Mouse (Mus musculus) lung, postnatal 0 days (tissue): ENCODE data around the gene Wdr63. TPM values are rescaled to one million over a fixed set of nuclear protein-coding genes. Genes with fewer than 3 reads are reported as not detected.

Experiments used
- ATAC-seq: fragments of 200-750 bp; cut with Nextera tagmentation; 2 replicates; pipeline ENCODE4 v1.8.0; 2017; ENCODE audit warnings: moderate library complexity
- DNase-seq: peaks from one replicate; pipeline ENCODE4 v3.0.0-alpha.2; 2016; ENCODE audit warnings: low spot score
- H3K27ac ChIP-seq: fragments of 300-500 bp; sonication (generic); 2 replicates; pipeline ENCODE4 v1.5.1; 2014; ENCODE audit warnings: antibody characterized with exemption, mild to moderate bottlenecking, low read length, mixed read lengths
- H3K27me3 ChIP-seq: fragments of 300-500 bp; sonication (generic); replicated peaks from 2 replicates; pipeline ENCODE4 v1.6.1; 2014; ENCODE audit warnings: low read length, mixed read lengths; ENCODE audit not compliant: insufficient read depth
- H3K36me3 ChIP-seq: fragments of 300-500 bp; sonication (generic); 2 replicates; pipeline ENCODE4 v1.6.1; 2014; ENCODE audit warnings: low read length, mixed read lengths; ENCODE audit not compliant: insufficient read depth
- H3K4me1 ChIP-seq: fragments of 300-500 bp; sonication (generic); 2 replicates; pipeline ENCODE4 v1.6.1; 2014; ENCODE audit warnings: antibody characterized with exemption, low read depth, low read length, mixed read lengths; ENCODE audit not compliant: insufficient read depth
- H3K4me2 ChIP-seq: fragments of 300-500 bp; sonication (generic); replicated peaks from 2 replicates; pipeline ENCODE4 v1.6.1; 2014; ENCODE audit warnings: low read depth, mild to moderate bottlenecking, low read length, moderate library complexity, mixed read lengths
- H3K4me3 ChIP-seq: fragments of 300-500 bp; sonication (generic); 2 replicates; pipeline ENCODE4 v1.5.1; 2014; ENCODE audit warnings: low read depth, low read length
- H3K9ac ChIP-seq: fragments of 300-500 bp; sonication (generic); replicated peaks from 2 replicates; pipeline ENCODE4 v1.6.1; 2014; ENCODE audit warnings: low read depth, mild to moderate bottlenecking
- H3K9me3 ChIP-seq: fragments of 300-500 bp; sonication (generic); 2 replicates; pipeline ENCODE4 v1.6.1; 2016; ENCODE audit warnings: low read length, mixed read lengths
- CTCF ChIP-seq: IDR thresholded peaks from 2 replicates; pipeline ENCODE4 v1.5.1; 2016; ENCODE audit warnings: antibody characterized with exemption, mild to moderate bottlenecking
- EP300 ChIP-seq: IDR thresholded peaks from 2 replicates; pipeline ENCODE4 v1.6.1; 2016; ENCODE audit warnings: antibody characterized with exemption, mild to moderate bottlenecking, control low read depth
- WGBS: fragments of 180-500 bp; shearing (Covaris S2); extraction: QIAGEN DNeasy Blood & Tissue Kit; methylation state at CpG from one replicate; pipeline ENCODE4 v1.1.7; 2014; 5-methylcytosine and 5-hydroxymethylcytosine counted together
- polyA plus RNA-seq: library from polyadenylated mRNA; unstranded; fragments of >200 nt; fragmentation: Nextera tagmentation; extraction: Ambion mirVana; gene quantifications from 2 replicates; pipeline ENCODE4 v1.2.1, GENCODE M21; 2015

Gene Wdr63
- polyA plus RNA-seq, 1 experiment from 2014 or later = 2.9 TPM

DNA sequence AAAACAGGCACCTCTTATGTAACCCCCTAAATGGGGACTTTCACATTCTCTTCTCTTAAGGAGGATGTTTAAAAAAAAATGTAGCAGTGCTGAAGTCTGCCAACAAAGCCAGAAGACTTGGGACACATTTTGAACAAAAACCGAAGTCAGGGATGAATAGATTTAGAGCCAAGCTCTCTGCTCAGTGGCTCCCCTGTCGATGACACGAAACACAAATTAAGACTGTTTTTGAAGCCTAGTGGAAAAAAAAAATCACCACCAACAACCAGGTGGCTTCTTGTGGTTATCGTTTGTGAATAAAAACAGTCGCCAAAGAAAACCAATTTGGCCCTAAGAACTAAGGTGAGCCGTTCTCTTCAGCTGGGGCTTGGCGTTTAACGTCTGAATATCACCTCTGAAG, 44.4 kb upstream of the Wdr63 start:
- WGBS = 87% methylated on average over 8 of the region's 8 CpGs
- H3K4me2 ChIP-seq = no peak overlapping the region

GRCm38 (mm10) chr3:146151755-146152154, 43.8 kb upstream of the Wdr63 start:
- 84% methylated on average over 8 of the region's 8 CpGs for WGBS
- no peak overlapping the region for H3K4me3 ChIP-seq
- no peak for DNase-seq
- no peaks in the 10 kb centered on the region for H3K9me3 ChIP-seq
- H3K27me3 ChIP-seq = 0 out of 2 replicates have a peak, but pooled peaks cover 3% of the 10 kb centered on the region
- TF ChIP-seq EP300 = no peak
- no peak for TF ChIP-seq CTCF
- H3K4me1 ChIP-seq = 0 out of 2 replicates have a peak, but pooled peaks cover 4% of the 10 kb centered on the region
- H3K4me2 ChIP-seq = no peak overlapping the region
- H3K9ac ChIP-seq = no peak overlapping the region
- ATAC-seq = no peak
- no peak overlapping the region for H3K27ac ChIP-seq
- no peaks in the 10 kb centered on the region for H3K36me3 ChIP-seq

More for the DNA sequence above, 44.4 kb upstream of the Wdr63 start:
- ATAC-seq (no peak), DNase-seq (no peak)
- TF ChIP-seq EP300 (no peak), CTCF (no peak)
- H3K27ac ChIP-seq = no peak overlapping the region
- no peaks in the 10 kb centered on the region for H3K36me3 ChIP-seq
- 0 out of 2 replicates have a peak, but pooled peaks cover 4% of the 10 kb centered on the region for H3K4me1 ChIP-seq
- H3K9ac ChIP-seq = no peak overlapping the region
- H3K4me3 ChIP-seq = no peak overlapping the region
- H3K9me3 ChIP-seq = no peaks in the 10 kb centered on the region
- 0 out of 2 replicates have a peak, but pooled peaks cover 3% of the 10 kb centered on the region for H3K27me3 ChIP-seq

DNA sequence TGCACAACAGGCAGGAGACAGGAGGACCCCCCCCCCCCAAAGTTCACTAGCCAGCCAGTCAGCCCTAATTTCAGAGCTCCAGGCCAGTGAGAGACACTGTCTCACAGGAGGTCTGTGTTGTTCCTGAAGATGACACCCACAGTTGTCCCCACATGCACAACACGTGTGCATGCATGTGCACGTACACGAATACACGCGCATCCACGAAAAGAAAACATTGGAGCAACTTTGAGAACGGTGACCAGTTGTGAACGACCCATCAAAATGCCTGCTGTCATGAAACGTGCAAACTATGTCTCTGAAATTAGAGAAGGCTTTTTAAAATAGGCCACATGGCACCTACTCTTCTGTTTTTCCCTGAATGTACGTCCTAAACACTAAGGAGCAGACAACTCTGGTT, 43.4 kb upstream of the Wdr63 start:
- no peak for ATAC-seq
- no peaks in the 10 kb centered on the region for H3K36me3 ChIP-seq
- WGBS = 95% methylated on average over 10 of the region's 10 CpGs

DNA sequence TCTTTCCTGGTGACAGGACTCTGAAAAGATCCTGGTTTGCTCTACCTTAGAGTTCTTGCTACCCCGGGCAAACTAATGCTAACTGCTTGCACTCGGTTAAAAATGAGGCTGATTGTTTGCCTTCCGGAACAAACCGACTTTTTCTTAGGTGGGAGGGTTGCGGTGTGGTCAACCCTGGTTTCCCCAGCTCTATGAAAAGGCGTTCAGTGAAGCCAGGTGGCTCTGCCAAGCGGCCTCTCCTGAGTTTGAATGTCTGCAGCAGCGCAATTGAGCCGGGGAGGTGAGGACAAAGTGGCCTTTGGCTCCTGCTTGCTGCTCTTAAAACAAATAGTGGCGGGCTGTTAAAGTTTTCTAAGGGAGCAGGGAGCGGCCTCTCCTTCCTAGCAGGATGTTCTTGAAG, 42.6 kb upstream of the Wdr63 start:
- H3K4me1 ChIP-seq = 0 out of 2 replicates have a peak, but pooled peaks cover 4% of the 10 kb centered on the region
- TF ChIP-seq EP300 (no peak), CTCF (no peak)
- no peak overlapping the region for H3K27ac ChIP-seq
- H3K36me3 ChIP-seq = no peaks in the 10 kb centered on the region
- 0 out of 2 replicates have a peak, but pooled peaks cover 3% of the 10 kb centered on the region for H3K27me3 ChIP-seq
- H3K4me2 ChIP-seq = peak overlapping the region; percentile 70
- no peaks in the 10 kb centered on the region for H3K9me3 ChIP-seq
- 13% methylated on average over 11 of the region's 11 CpGs for WGBS
- peak overlapping the region; percentile 35; the same call in 1 of the 2 replicates for H3K4me3 ChIP-seq
- DNase-seq = peak; percentile 18
- no peak overlapping the region for H3K9ac ChIP-seq
- ATAC-seq = 0 out of 2 replicates have a peak, but pooled peaks have one; percentile 4

More for the DNA sequence above, 43.4 kb upstream of the Wdr63 start:
- Histone ChIP-seq H3K27me3 (0 out of 2 replicates have a peak, but pooled peaks cover 3% of the 10 kb centered on the region), H3K9ac (no peak overlapping the region), H3K27ac (no peak overlapping the region), H3K9me3 (no peaks in the 10 kb centered on the region), H3K4me2 (no peak overlapping the region), H3K4me3 (no peak overlapping the region), H3K4me1 (0 out of 2 replicates have a peak, but pooled peaks cover 4% of the 10 kb centered on the region)
- TF ChIP-seq CTCF = no peak
- no peak for TF ChIP-seq EP300
- DNase-seq = no peak

DNA sequence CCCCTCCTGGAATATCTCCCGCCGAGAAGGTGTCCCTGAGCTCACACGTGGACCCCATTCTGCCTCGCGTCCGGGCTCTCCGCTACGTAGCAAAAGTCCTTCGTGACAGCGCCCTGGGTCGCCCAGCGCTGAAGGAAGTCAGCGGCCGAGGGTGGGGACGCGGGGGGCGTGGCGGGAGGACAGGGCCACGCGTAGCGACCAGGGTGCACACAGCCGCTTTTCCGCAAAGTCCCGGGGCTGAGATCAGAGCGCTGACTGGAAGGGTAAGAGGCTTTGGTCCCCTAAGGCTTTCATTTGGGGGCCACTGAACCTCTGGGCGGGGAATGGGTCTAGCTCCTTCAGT, 42.1 kb upstream of the Wdr63 start:
- DNase-seq = peak; percentile 49
- Histone ChIP-seq H3K9me3 (no peaks in the 10 kb centered on the region), H3K27me3 (0 out of 2 replicates have a peak, but pooled peaks cover 3% of the 10 kb centered on the region), H3K4me1 (0 out of 2 replicates have a peak, but pooled peaks cover 4% of the 10 kb centered on the region), H3K27ac (no peak overlapping the region), H3K4me3 (peak overlapping the region; percentile 35), H3K36me3 (no peaks in the 10 kb centered on the region), H3K4me2 (peak overlapping the region; percentile 70), H3K9ac (0 out of 2 replicates have a peak overlapping the region, but pooled peaks have one; percentile 3)
- no peak for TF ChIP-seq CTCF
- no peak for TF ChIP-seq EP300
- 1% methylated on average over 20 of the region's 26 CpGs for WGBS
- peak; percentile 81 for ATAC-seq

- Histone ChIP-seq H3K36me3 (no peaks in the 10 kb centered on the region), H3K27ac (no peak within 1 kb of the TSS)
- 13% methylated on average over 33 of the region's 34 CpGs for WGBS
These were observed 41.5 kb upstream of the Wdr63 start, which contains the start of gene Mcoln2 for GRCm38 (mm10) chr3:146149156-146150057. TSS of gene Mcoln2 (plus strand) at chr3:146149833.

More at GRCm38 (mm10) chr3:146149156-146150057, 41.5 kb upstream of the Wdr63 start, which contains the start of gene Mcoln2:
- DNase-seq (no peak), ATAC-seq (peak; percentile 35)
- 0 out of 2 replicates have a peak, but pooled peaks cover 4% of the 10 kb centered on the region for H3K4me1 ChIP-seq
- H3K4me3 ChIP-seq = peak within 1 kb of the TSS; percentile 35
- 0 out of 2 replicates have a peak within 1 kb of the TSS, but pooled peaks have one; percentile 3 for H3K9ac ChIP-seq
- peak within 1 kb of the TSS; percentile 70 for H3K4me2 ChIP-seq
- TF ChIP-seq CTCF (no peak), EP300 (no peak)
- 0 out of 2 replicates have a peak, but pooled peaks cover 3% of the 10 kb centered on the region for H3K27me3 ChIP-seq
- H3K9me3 ChIP-seq = no peaks in the 10 kb centered on the region
